Mouse (Mus musculus): ENCODE measurements around the gene Ppm1l. TPM values are rescaled to one million over a fixed set of nuclear protein-coding genes. Genes with fewer than 3 reads are reported as not detected.
A peak's percentile ranks its signal among the peaks of the same experiment; 100 is the strongest.

Gene Ppm1l
- polyA plus RNA-seq, 1 experiment = 11.4 TPM

- TF ChIP-seq CTCF (IDR thresholded peaks at IDR 0.05; ENCODE audit: borderline replicate concordance, insufficient read depth, low read length) (no peak), POLR2A (IDR thresholded peaks at IDR 0.05; ENCODE audit: low read depth, low read length) (no peak)
- peak overlapping the region; percentile 83 for H3K27ac ChIP-seq (ENCODE audit: insufficient read depth, low read length)
- H3K4me1 ChIP-seq (ENCODE audit: control insufficient read depth, insufficient read depth, low read length) = peaks cover 6% of the 10 kb centered on the region
- H3K4me3 ChIP-seq (ENCODE audit: insufficient read depth, low read length) = no peak overlapping the region
These were observed 203.3 kb downstream of the Ppm1l start for GRCm38 (mm10) chr3:69519789-69520558.

DNA sequence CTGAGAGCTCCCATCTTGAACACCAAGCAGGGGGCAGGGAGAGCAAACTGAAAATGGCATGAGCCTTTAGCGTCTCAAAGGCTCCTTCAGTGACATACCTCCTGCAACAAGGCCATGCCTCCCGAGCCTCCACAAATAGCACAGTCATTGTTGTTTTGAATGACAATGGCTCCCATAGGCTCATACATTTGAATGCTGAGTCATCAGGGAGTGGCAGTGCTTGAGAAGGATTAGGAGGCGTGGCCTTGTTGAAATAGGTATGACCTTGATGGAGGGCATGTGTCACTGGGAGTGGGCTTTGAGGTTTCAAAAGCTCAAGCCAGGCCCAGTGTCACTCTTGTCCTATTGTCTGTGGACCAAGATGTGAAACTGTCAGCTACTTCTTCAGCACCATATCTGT lies 205.6 kb downstream of the Ppm1l start:
- peaks cover 6% of the 10 kb centered on the region for H3K4me1 ChIP-seq (ENCODE audit: control insufficient read depth, insufficient read depth, low read length)
- no peak for TF ChIP-seq POLR2A (IDR thresholded peaks at IDR 0.05; ENCODE audit: low read depth, low read length)
- TF ChIP-seq CTCF (IDR thresholded peaks at IDR 0.05; ENCODE audit: borderline replicate concordance, insufficient read depth, low read length) = no peak
- H3K4me3 ChIP-seq (ENCODE audit: insufficient read depth, low read length) = no peak overlapping the region

GRCm38 (mm10) chr3:69524356-69525071 lies 207.9 kb downstream of the Ppm1l start:
- Histone ChIP-seq H3K4me3 (ENCODE audit: insufficient read depth, low read length) (no peak overlapping the region), H3K4me1 (ENCODE audit: control insufficient read depth, insufficient read depth, low read length) (peaks cover 5% of the 10 kb centered on the region), H3K27ac (ENCODE audit: insufficient read depth, low read length) (peak overlapping the region; percentile 38; the same call in 1 of the 2 replicates)
- TF ChIP-seq CTCF (IDR thresholded peaks at IDR 0.05; ENCODE audit: borderline replicate concordance, insufficient read depth, low read length) (no peak), POLR2A (IDR thresholded peaks at IDR 0.05; ENCODE audit: low read depth, low read length) (no peak)

More for the DNA sequence above, 205.6 kb downstream of the Ppm1l start:
- no peak overlapping the region for H3K27ac ChIP-seq (ENCODE audit: insufficient read depth, low read length)

DNA sequence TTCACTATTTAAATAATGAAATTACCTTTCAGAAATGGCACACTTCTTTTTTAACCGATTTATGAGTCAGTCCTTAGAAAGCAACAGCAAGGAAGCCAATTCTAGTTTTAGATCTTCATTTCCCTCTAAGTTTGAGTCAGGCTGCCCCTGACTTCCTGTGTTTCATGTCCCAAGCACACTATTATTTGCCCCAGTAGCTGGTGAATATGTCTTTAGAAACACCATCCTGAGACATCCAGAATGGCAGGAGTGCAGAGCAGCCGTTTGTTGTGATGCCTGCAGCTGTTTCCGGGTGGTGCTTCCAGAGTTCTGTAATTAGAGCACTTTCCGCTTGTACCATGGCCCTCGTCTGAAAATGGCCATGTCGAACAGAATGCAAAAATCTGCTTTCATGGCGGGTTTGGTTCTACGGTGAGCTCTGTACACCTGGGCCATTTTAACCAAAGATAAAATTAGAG lies 208.4 kb downstream of the Ppm1l start:
- Histone ChIP-seq H3K4me1 (ENCODE audit: control insufficient read depth, insufficient read depth, low read length) (no peaks in the 10 kb centered on the region), H3K27ac (ENCODE audit: insufficient read depth, low read length) (0 out of 2 replicates have a peak overlapping the region, but pooled peaks have one; percentile 2), H3K4me3 (ENCODE audit: insufficient read depth, low read length) (no peak overlapping the region)
- no peak for TF ChIP-seq CTCF (IDR thresholded peaks at IDR 0.05; ENCODE audit: borderline replicate concordance, insufficient read depth, low read length)
- no peak for TF ChIP-seq POLR2A (IDR thresholded peaks at IDR 0.05; ENCODE audit: low read depth, low read length)

- no peak overlapping the region for H3K27ac ChIP-seq (ENCODE audit: insufficient read depth, low read length)
- H3K4me1 ChIP-seq (ENCODE audit: control insufficient read depth, insufficient read depth, low read length) = no peaks in the 10 kb centered on the region
- no peak for TF ChIP-seq POLR2A (IDR thresholded peaks at IDR 0.05; ENCODE audit: low read depth, low read length)
- no peak for TF ChIP-seq CTCF (IDR thresholded peaks at IDR 0.05; ENCODE audit: borderline replicate concordance, insufficient read depth, low read length)
- H3K4me3 ChIP-seq (ENCODE audit: insufficient read depth, low read length) = no peak overlapping the region
These were observed 210.7 kb downstream of the Ppm1l start for GRCm38 (mm10) chr3:69527384-69527783.

- Histone ChIP-seq H3K4me1 (ENCODE audit: control insufficient read depth, insufficient read depth, low read length) (no peaks in the 10 kb centered on the region), H3K27ac (ENCODE audit: insufficient read depth, low read length) (no peak overlapping the region), H3K4me3 (ENCODE audit: insufficient read depth, low read length) (no peak overlapping the region)
- no peak for TF ChIP-seq POLR2A (IDR thresholded peaks at IDR 0.05; ENCODE audit: low read depth, low read length)
- TF ChIP-seq CTCF (IDR thresholded peaks at IDR 0.05; ENCODE audit: borderline replicate concordance, insufficient read depth, low read length) = no peak
These were observed 212.9 kb downstream of the Ppm1l start for GRCm38 (mm10) chr3:69529576-69529975.

DNA sequence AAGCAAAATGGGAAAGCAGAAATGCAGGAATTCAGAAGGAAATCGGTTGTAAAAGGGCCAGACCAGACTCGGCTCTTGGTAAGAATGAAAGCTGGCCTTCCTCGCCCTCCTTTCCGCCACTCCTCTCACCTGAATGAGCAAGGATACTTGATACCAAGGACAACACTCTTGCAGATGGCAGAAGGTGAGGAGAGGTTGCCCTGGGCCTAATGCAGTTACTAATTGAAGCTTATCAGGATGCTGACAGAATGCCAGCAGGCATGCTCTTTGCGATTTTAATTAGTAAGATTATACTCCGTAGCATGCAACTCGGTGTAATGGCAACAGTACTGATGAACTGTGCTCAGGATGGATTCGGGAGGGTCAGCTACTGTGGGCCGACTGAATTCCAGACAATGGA lies 214.8 kb downstream of the Ppm1l start:
- TF ChIP-seq POLR2A (IDR thresholded peaks at IDR 0.05; ENCODE audit: low read depth, low read length) = no peak
- TF ChIP-seq CTCF (IDR thresholded peaks at IDR 0.05; ENCODE audit: borderline replicate concordance, insufficient read depth, low read length) = no peak
- no peak overlapping the region for H3K27ac ChIP-seq (ENCODE audit: insufficient read depth, low read length)
- 0 out of 2 replicates have a peak, but pooled peaks cover 2% of the 10 kb centered on the region for H3K4me1 ChIP-seq (ENCODE audit: control insufficient read depth, insufficient read depth, low read length)
- no peak overlapping the region for H3K4me3 ChIP-seq (ENCODE audit: insufficient read depth, low read length)

DNA sequence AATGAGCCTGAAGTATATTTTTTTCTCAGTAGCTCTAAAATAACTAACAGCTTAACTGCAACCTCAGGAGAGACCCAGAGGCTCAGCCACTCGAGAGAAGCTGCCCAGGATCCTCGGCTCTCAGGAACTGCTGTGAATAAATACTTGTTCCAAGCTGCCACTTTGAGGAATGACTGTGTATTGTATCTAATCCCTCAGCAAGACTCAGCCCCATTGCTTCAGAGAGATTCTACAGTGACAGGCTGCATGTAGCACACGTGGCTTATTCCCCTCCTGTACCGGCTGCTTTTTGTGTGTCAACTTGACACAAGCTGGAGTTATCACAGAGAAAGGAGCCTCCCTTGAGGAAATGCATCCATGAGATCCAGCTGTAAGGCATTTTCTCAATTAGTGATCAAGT lies 216.0 kb downstream of the Ppm1l start:
- peaks cover 8% of the 10 kb centered on the region for H3K4me1 ChIP-seq (ENCODE audit: control insufficient read depth, insufficient read depth, low read length)
- no peak overlapping the region for H3K27ac ChIP-seq (ENCODE audit: insufficient read depth, low read length)
- H3K4me3 ChIP-seq (ENCODE audit: insufficient read depth, low read length) = no peak overlapping the region
- TF ChIP-seq CTCF (IDR thresholded peaks at IDR 0.05; ENCODE audit: borderline replicate concordance, insufficient read depth, low read length) = no peak
- no peak for TF ChIP-seq POLR2A (IDR thresholded peaks at IDR 0.05; ENCODE audit: low read depth, low read length)

- H3K4me1 ChIP-seq (ENCODE audit: control insufficient read depth, insufficient read depth, low read length) = peaks cover 8% of the 10 kb centered on the region
- no peak overlapping the region for H3K4me3 ChIP-seq (ENCODE audit: insufficient read depth, low read length)
- H3K27ac ChIP-seq (ENCODE audit: insufficient read depth, low read length) = peak overlapping the region; percentile 24; the same call in 1 of the 2 replicates
- TF ChIP-seq POLR2A (IDR thresholded peaks at IDR 0.05; ENCODE audit: low read depth, low read length) (no peak), CTCF (IDR thresholded peaks at IDR 0.05; ENCODE audit: borderline replicate concordance, insufficient read depth, low read length) (no peak)
These were observed 218.8 kb downstream of the Ppm1l start for GRCm38 (mm10) chr3:69535486-69535885.
